Mouse (Mus musculus): ENCODE data around the gene Ccdc92b. TPM values are rescaled to one million over a fixed set of nuclear protein-coding genes. Genes with fewer than 3 reads are reported as not detected.

Gene Ccdc92b
- total RNA-seq, 2 experiments from 2014 or later = 28.5 to 31.2 TPM

DNA sequence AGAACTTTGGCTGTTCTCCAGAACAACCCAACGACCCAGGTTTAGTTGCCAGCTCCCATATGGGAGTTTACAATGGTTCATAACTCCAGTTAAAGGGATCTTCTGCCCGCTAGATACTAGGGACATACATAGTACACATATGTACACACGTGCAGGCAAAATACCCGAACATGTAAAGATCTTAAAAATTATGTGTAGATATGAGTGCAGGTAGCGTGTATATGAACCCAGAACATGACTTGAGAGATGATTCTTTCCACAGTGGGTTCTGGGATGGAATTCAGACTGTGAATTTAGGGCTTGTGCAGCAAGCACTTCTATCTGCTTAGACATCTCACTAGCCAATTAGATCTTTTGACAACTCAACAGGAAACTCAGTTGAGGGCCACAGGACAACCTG lies 52.4 kb downstream of the Ccdc92b start:
- DNase-seq (ENCODE audit: low spot score in 2 of 2) = no peak
- intact Hi-C loops (cut with DNase I) = loop anchor here (10.0 kb wide), 1 partner anchor 103 kb away; the partner anchor contains the start of gene Mettl16

DNA sequence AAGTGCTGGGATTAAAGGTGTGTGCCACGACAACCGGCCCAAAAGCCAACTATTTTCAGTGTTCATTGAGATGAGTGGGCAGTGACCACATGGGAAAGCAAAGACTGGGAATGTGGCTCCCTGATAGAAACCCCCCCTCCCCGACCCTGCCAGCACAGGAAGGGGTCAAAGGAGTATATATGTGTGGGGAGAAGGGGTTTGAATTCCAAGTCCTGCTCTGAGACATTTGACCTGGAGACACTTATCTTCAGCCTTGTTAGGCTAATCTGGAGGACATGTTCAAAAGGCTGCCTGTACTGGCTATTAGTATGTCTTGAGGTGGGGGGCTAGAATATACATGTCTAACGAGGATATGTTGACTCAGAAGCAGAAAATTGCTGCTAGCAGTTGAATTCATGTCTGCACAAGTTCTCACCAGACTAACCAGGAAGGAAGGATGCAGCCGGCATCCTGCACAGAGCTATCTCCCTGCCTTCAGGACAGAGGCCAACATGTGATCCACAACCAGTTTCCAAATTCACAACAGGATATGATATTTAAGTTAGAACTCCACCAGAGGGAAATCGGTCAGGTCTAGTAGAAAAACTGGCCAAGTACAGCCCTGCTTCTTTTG lies 53.6 kb downstream of the Ccdc92b start:
- intact Hi-C loops (cut with DNase I) = loop anchor here (10.0 kb wide), 1 partner anchor 102 kb away; the partner anchor contains the start of gene Mettl16
- peak in 1 of 2 experiments; percentile 3 for DNase-seq (ENCODE audit: low spot score in 2 of 2)

DNA sequence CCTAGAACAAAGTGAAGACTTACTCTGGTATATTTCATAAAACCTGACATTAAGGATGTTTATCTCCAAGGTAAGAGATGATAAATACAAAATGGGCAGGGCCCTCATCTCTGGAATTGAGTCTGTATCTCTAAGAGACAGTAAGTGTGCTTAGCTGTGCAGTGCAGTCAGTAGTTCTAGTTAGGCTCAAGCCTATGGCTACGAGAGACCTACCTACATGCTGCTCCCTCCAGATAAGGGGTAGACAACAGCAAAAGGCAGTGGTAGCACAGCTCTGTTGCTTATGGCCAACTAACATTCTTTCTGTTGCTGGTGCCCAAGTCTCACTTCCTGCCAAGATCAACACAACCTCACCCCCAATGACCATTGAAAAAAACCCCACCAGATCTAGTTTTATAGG lies 54.2 kb downstream of the Ccdc92b start:
- DNase-seq (ENCODE audit: low spot score in 2 of 2) = peak in 1 of 2 experiments; percentile 3
- intact Hi-C loops (cut with DNase I) = loop anchor here (10.0 kb wide), 1 partner anchor 101 kb away; the partner anchor contains the start of gene Mettl16

DNA sequence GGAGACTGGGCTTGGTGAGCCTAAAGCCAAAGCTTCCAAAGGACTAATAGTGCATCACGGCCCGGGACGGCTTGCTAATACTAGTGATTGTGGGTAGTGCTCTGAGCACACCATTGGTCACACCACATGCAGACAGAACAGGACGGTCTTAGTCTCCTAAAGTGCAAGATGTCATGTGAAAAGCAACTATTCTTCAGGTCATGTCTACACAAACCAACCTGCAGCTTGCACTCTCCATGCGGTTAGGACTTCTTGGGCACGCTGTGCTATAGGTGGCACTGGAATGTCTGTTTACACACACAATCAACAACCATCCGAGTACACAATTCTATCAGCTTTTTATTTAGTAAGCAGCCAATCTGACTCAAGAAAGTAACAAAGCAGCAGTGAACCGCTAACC lies 55.3 kb downstream of the Ccdc92b start:
- intact Hi-C loops (cut with DNase I) = loop anchor here (10.0 kb wide), 1 partner anchor 100 kb away; the partner anchor contains the start of gene Mettl16
- peak in 1 of 2 experiments; percentile 3 for DNase-seq (ENCODE audit: low spot score in 2 of 2)

DNA sequence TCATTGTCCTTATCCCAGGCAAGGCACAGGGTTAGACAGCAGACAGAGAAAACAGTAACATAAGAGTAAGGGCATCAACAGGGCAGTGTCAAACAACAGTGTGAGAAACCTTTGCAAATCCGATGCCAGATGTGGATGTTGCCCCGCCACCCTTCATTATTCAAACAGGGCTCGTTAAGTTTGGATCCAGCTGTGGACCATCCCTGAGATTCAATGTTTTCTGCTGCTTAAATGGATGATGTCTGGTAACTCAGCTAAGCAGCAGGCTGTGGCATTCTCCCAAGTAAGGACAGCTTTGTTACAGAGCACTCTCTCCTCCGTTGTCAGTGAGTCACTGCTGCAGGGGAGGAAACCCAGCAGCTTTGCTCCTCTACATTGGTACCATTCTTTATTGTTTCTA lies 55.8 kb downstream of the Ccdc92b start:
- intact Hi-C loops (cut with DNase I) = loop anchor here (10.0 kb wide), 1 partner anchor 100 kb away; the partner anchor contains the start of gene Mettl16
- peak in 1 of 2 experiments; percentile 51 for DNase-seq (ENCODE audit: low spot score in 2 of 2)

Other genes with a start within 250 kb of the Ccdc92b start
- gene Rap1gap2, start 8.7 kb upstream of the Ccdc92b start, total RNA-seq (2021) = 100 to 1,000 TPM; 179 to 210 TPM
- 10 to 100 TPM; 64.4 to 64.7 TPM for gene Cluh, start 29.9 kb downstream of the Ccdc92b start, total RNA-seq (2021)
- gene Pafah1b1, start 105.1 kb downstream of the Ccdc92b start, total RNA-seq (2021) = 100 to 1,000 TPM; 389 to 402 TPM
- gene Mettl16, start 151.2 kb downstream of the Ccdc92b start, total RNA-seq (2021) = 10 to 100 TPM; 19.8 to 26.7 TPM
- 10 to 100 TPM; 31.5 to 31.7 TPM for gene Mnt, start 211.3 kb downstream of the Ccdc92b start, total RNA-seq (2021)